Comparison of ENCODE assay signal across 16 mouse cellular contexts in genomic region chr15:79873995-79874394, GRCm38 (mm10). TPM values are rescaled to one million over a fixed set of nuclear protein-coding genes. Genes with fewer than 3 reads are reported as not detected.
"Had no signal": no experiment of that assay in that cellular context is flagged by ENCODE, and none has a peak within 500 bp of the region (broad histone marks: within the 10 kb centered on the region; RNA-seq: fewer than 3 reads in every experiment).

No protein-coding gene starts in this region.

- DNase-seq: kidney, postnatal 10 days; kidney, postnatal 4 days; liver; liver, embryonic 13.5 days; liver, postnatal 0 days; right cerebral cortex, postnatal 4 days; spleen, adult 18-20 months; thymus, adult 2 months; thymus, postnatal 25 days had no signal

- ATAC-seq: liver, postnatal 0 days; midbrain, embryonic 13.5 days had no signal

- H3K4me3 ChIP-seq: layer of hippocampus, adult 2 months; limb, embryonic 12.5 days; liver, embryonic 13.5 days; midbrain, embryonic 13.5 days; myocyte; neural tube, embryonic 15.5 days had no signal

- H3K9ac ChIP-seq: limb, embryonic 12.5 days; liver, embryonic 13.5 days; liver, postnatal 0 days; midbrain, embryonic 13.5 days; neural tube, embryonic 15.5 days had no signal

- H3K4me1 ChIP-seq: liver, embryonic 13.5 days; midbrain, embryonic 13.5 days; neural tube, embryonic 15.5 days had no signal

- H3K36me3 ChIP-seq: limb, embryonic 12.5 days; liver, embryonic 13.5 days; midbrain, embryonic 13.5 days; neural tube, embryonic 15.5 days had no signal

- H3K4me2 ChIP-seq: limb, embryonic 12.5 days; liver, embryonic 13.5 days; midbrain, embryonic 13.5 days; neural tube, embryonic 15.5 days had no signal

- H3K27ac ChIP-seq: layer of hippocampus, adult 2 months; limb, embryonic 12.5 days; liver, embryonic 13.5 days; midbrain, embryonic 13.5 days; neural tube, embryonic 15.5 days had no signal

- H3K9me3 ChIP-seq: liver, embryonic 13.5 days; midbrain, embryonic 13.5 days; neural tube, embryonic 15.5 days had no signal

- H3K27me3 ChIP-seq: limb, embryonic 12.5 days; liver, embryonic 13.5 days; midbrain, embryonic 13.5 days; neural tube, embryonic 15.5 days had no signal

RNA-seq across cellular contexts. Expression of gene Npcd, which starts 40.0 kb away (rescaled TPM):
- polyA plus RNA-seq: limb, embryonic 12.5 days; liver, embryonic 13.5 days; liver, postnatal 0 days; neural tube, embryonic 11.5 days; testis, adult 2 months had no signal
